Mouse (Mus musculus) heart, postnatal 0 days (tissue): Measurements from ENCODE around the gene Atg101. TPM values are rescaled to one million over a fixed set of nuclear protein-coding genes. Genes with fewer than 3 reads are reported as not detected.

ENCODE experiments used
- ATAC-seq: fragments of 200-750 bp; cut with Nextera tagmentation; 2 replicates; pipeline ENCODE4 v1.8.0; 2017; ENCODE audit warnings: low read depth, moderate number of reproducible peaks, moderate library complexity; ENCODE audit not compliant: insufficient read depth
- DNase-seq: peaks from one replicate; pipeline ENCODE4 v3.0.0-alpha.2; 2016; ENCODE audit warnings: low spot score
- H3K27ac ChIP-seq: fragments of 300-500 bp; sonication (generic); 2 replicates; pipeline ENCODE4 v1.5.1; 2014; ENCODE audit warnings: low read depth, mild to moderate bottlenecking
- H3K27me3 ChIP-seq: fragments of 300-500 bp; sonication (generic); 2 replicates; pipeline ENCODE4 v1.6.1; 2014; ENCODE audit warnings: low read length, mixed read lengths; ENCODE audit not compliant: control insufficient read depth, insufficient read depth
- H3K36me3 ChIP-seq: fragments of 300-500 bp; sonication (generic); replicated peaks from 2 replicates; pipeline ENCODE4 v1.6.1; 2014; ENCODE audit warnings: low read length, mixed read lengths; ENCODE audit not compliant: control insufficient read depth, insufficient read depth
- H3K4me1 ChIP-seq: fragments of 300-500 bp; sonication (generic); 2 replicates; pipeline ENCODE4 v1.6.1; 2014; ENCODE audit warnings: antibody characterized with exemption; ENCODE audit not compliant: control insufficient read depth, insufficient read depth
- H3K4me2 ChIP-seq: fragments of 300-500 bp; sonication (generic); 2 replicates; pipeline ENCODE4 v1.6.1; 2014; ENCODE audit warnings: low read depth, mild to moderate bottlenecking, low read length, moderate library complexity
- H3K4me3 ChIP-seq: fragments of 300-500 bp; sonication (generic); 2 replicates; pipeline ENCODE4 v1.5.1; 2014; ENCODE audit warnings: low read depth, low read length
- H3K9ac ChIP-seq: fragments of 300-500 bp; sonication (generic); replicated peaks from 2 replicates; pipeline ENCODE4 v1.6.1; 2014; ENCODE audit warnings: low read depth, low read length, mixed read lengths
- H3K9me3 ChIP-seq: fragments of 300-500 bp; sonication (generic); replicated peaks from 2 replicates; pipeline ENCODE4 v1.6.1; 2016; ENCODE audit warnings: low read length; ENCODE audit not compliant: control insufficient read depth
- CTCF ChIP-seq: IDR thresholded peaks from 2 replicates; pipeline ENCODE4 v1.5.1; 2016; ENCODE audit warnings: antibody characterized with exemption, control low read depth, low read depth
- EP300 ChIP-seq: IDR thresholded peaks from 2 replicates; pipeline ENCODE4 v1.6.1; 2016; ENCODE audit warnings: antibody characterized with exemption, low read depth
- WGBS: fragments of 180-500 bp; shearing (Covaris S2); extraction: QIAGEN DNeasy Blood & Tissue Kit; methylation state at CpG from one replicate; pipeline ENCODE4 v1.1.7; 2014; 5-methylcytosine and 5-hydroxymethylcytosine counted together
- polyA plus RNA-seq: library from polyadenylated mRNA; unstranded; fragments of >200 nt; fragmentation: Nextera tagmentation; extraction: Ambion mirVana; gene quantifications from 2 replicates; pipeline ENCODE4 v1.2.1, GENCODE M21; 2015
- total RNA-seq: library from RNA; depleted of rRNA; stranded (reverse); fragments of >200 nt; gene quantifications from 2 replicates; pipeline ENCODE4 v1.2.3, GENCODE M21; 2014; ENCODE audit warnings: low replicate concordance; rRNA removed

The Atg101 gene
- total and polyA plus RNA-seq, 2 experiments from 2014 or later, result 48.6 to 61.6 TPM

GRCm38 (mm10) chr15:101336474-101337174 is 52.6 kb downstream of the Atg101 start:
- no peaks in the 10 kb centered on the region for H3K9me3 ChIP-seq
- no peaks in the 10 kb centered on the region for H3K27me3 ChIP-seq
- no peaks in the 10 kb centered on the region for H3K4me1 ChIP-seq
- no peak for TF ChIP-seq EP300
- TF ChIP-seq CTCF, result no peak
- peak overlapping the region; percentile 24; the same call in 1 of the 2 replicates for H3K4me2 ChIP-seq
- 39% methylated on average over 24 of the region's 24 CpGs for WGBS
- peak overlapping the region; percentile 48 for H3K27ac ChIP-seq
- H3K9ac ChIP-seq, result no peak overlapping the region
- peak; percentile 28 for ATAC-seq
- H3K4me3 ChIP-seq, result no peak overlapping the region
- DNase-seq, result no peak
- H3K36me3 ChIP-seq, result no peaks in the 10 kb centered on the region

- ATAC-seq (no peak), DNase-seq (no peak)
- WGBS, result 60% methylated on average over 4 of the region's 4 CpGs
- no peaks in the 10 kb centered on the region for H3K36me3 ChIP-seq
- no peak overlapping the region for H3K4me3 ChIP-seq
- H3K4me1 ChIP-seq, result no peaks in the 10 kb centered on the region
- TF ChIP-seq CTCF (no peak), EP300 (no peak)
- H3K9me3 ChIP-seq, result no peaks in the 10 kb centered on the region
- H3K9ac ChIP-seq, result no peak overlapping the region
- no peaks in the 10 kb centered on the region for H3K27me3 ChIP-seq
- no peak overlapping the region for H3K4me2 ChIP-seq
- H3K27ac ChIP-seq, result no peak overlapping the region
Observed at GRCm38 (mm10) chr15:101338359-101338758, 54.3 kb downstream of the Atg101 start.

DNA sequence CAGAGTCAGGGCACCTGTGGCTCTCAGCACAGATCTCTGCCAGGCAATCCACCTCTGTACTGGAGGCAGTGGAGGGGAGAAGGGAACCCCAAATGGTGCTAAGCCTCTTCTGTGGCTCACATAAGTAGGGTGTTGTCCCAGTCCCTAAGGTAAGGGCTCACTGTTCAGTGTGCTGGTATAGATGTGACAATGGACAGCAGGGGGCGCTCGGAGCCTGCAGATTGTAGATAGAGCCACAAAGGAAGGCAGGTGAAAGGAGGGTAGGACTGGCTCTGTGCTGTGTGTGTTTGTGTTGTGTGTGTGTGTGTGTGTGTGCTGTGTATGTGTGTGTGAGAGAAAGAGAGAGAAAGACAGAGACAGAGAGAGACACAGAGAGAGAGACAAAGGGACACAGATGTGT is 55.5 kb downstream of the Atg101 start:
- no peaks in the 10 kb centered on the region for H3K36me3 ChIP-seq
- peak; percentile 72 for ATAC-seq
- H3K4me3 ChIP-seq, result no peak overlapping the region
- no peaks in the 10 kb centered on the region for H3K4me1 ChIP-seq
- no peaks in the 10 kb centered on the region for H3K9me3 ChIP-seq
- DNase-seq, result peak; percentile 86
- no peak overlapping the region for H3K27ac ChIP-seq
- H3K27me3 ChIP-seq, result no peaks in the 10 kb centered on the region
- H3K9ac ChIP-seq, result no peak overlapping the region
- WGBS, result 0% methylated on average over 2 of the region's 2 CpGs
- no peak overlapping the region for H3K4me2 ChIP-seq
- no peak for TF ChIP-seq EP300
- TF ChIP-seq CTCF, result peak; percentile 97

Other genes starting within 250 kb of the Atg101 start
- not detected in 2 replicates for gene Gm47841, start 236.9 kb upstream of the Atg101 start, total RNA-seq
- not detected in 2 replicates for gene Gm47841, start 236.9 kb upstream of the Atg101 start, polyA plus RNA-seq
- gene Fignl2, start 205.7 kb upstream of the Atg101 start, total RNA-seq, result 3.9 and 4.1 TPM in 2 replicates
- 0.05 and 0.12 TPM in 2 replicates for gene Fignl2, start 205.7 kb upstream of the Atg101 start, polyA plus RNA-seq
- gene Ankrd33, start 168.5 kb upstream of the Atg101 start, total RNA-seq, result not detected in 2 replicates
- gene Ankrd33, start 168.5 kb upstream of the Atg101 start, polyA plus RNA-seq, result not detected in 2 replicates
- gene Acvrl1, start 155.8 kb upstream of the Atg101 start, total RNA-seq, result 18.6 and 36.0 TPM in 2 replicates
- gene Acvrl1, start 155.8 kb upstream of the Atg101 start, polyA plus RNA-seq, result 9.3 and 10.4 TPM in 2 replicates
- gene Acvr1b, start 110.2 kb upstream of the Atg101 start, total RNA-seq, result 22.3 and 25.9 TPM in 2 replicates
- 5.2 and 5.8 TPM in 2 replicates for gene Acvr1b, start 110.2 kb upstream of the Atg101 start, polyA plus RNA-seq
- 8.0 and 21.3 TPM in 2 replicates for gene Grasp, start 60.1 kb upstream of the Atg101 start, total RNA-seq
- 2.0 and 2.3 TPM in 2 replicates for gene Grasp, start 60.1 kb upstream of the Atg101 start, polyA plus RNA-seq
- gene Nr4a1, start 30.0 kb upstream of the Atg101 start, total RNA-seq, result 40.2 and 56.0 TPM in 2 replicates
- 7.4 and 8.6 TPM in 2 replicates for gene Nr4a1, start 30.0 kb upstream of the Atg101 start, polyA plus RNA-seq
- 6.5 and 8.4 TPM in 2 replicates for gene 6030408B16Rik, start 8.9 kb downstream of the Atg101 start, total RNA-seq
- 6.4 and 8.1 TPM in 2 replicates for gene 6030408B16Rik, start 8.9 kb downstream of the Atg101 start, polyA plus RNA-seq
- gene Krt80, start 85.9 kb downstream of the Atg101 start, total RNA-seq, result 5.9 and 12.0 TPM in 2 replicates
- gene Krt80, start 85.9 kb downstream of the Atg101 start, polyA plus RNA-seq, result 1.8 and 2.2 TPM in 2 replicates
- 6.6 and 24.8 TPM in 2 replicates for gene Krt7, start 126.8 kb downstream of the Atg101 start, total RNA-seq
- 10.2 and 10.4 TPM in 2 replicates for gene Krt7, start 126.8 kb downstream of the Atg101 start, polyA plus RNA-seq
- gene Krt87, start 154.5 kb downstream of the Atg101 start, total RNA-seq, result not detected in 2 replicates
- not detected in 2 replicates for gene Krt87, start 154.5 kb downstream of the Atg101 start, polyA plus RNA-seq
- gene Krt88, start 163.5 kb downstream of the Atg101 start, total RNA-seq, result not detected in 2 replicates
- gene Krt88, start 163.5 kb downstream of the Atg101 start, polyA plus RNA-seq, result not detected in 2 replicates
- gene Krt81, start 179.5 kb downstream of the Atg101 start, total RNA-seq, result not detected in 2 replicates
- not detected in 2 replicates for gene Krt81, start 179.5 kb downstream of the Atg101 start, polyA plus RNA-seq
- gene Krt86, start 189.2 kb downstream of the Atg101 start, total RNA-seq, result not detected in 2 replicates
- not detected in 2 replicates for gene Krt86, start 189.2 kb downstream of the Atg101 start, polyA plus RNA-seq
- not detected in 2 replicates for gene Krt83, start 207.2 kb downstream of the Atg101 start, total RNA-seq
- not detected in 2 replicates for gene Krt83, start 207.2 kb downstream of the Atg101 start, polyA plus RNA-seq
- gene Gm49425, start 233.0 kb downstream of the Atg101 start, total RNA-seq, result not detected in 2 replicates
- not detected in 2 replicates for gene Gm49425, start 233.0 kb downstream of the Atg101 start, polyA plus RNA-seq
- not detected in 2 replicates for gene Krt84, start 248.5 kb downstream of the Atg101 start, total RNA-seq
- gene Krt84, start 248.5 kb downstream of the Atg101 start, polyA plus RNA-seq, result not detected in 2 replicates